Mouse (Mus musculus) heart, postnatal 36 days (tissue): Measurements from ENCODE around the gene Atp13a3. TPM values are rescaled to one million over a fixed set of nuclear protein-coding genes. Genes with fewer than 3 reads are reported as not detected.
"Not testable (repeated sequence)": the region's sequence is repeated elsewhere in the genome, so short reads cannot be mapped to it uniquely, and the experiment has no call there.

ENCODE experiments used
- DNase-seq, 2 experiments: peaks; one replicate each; pipeline ENCODE4 v3.0.0; 2021 to 2022
- intact Hi-C: fragments of 180-260 bp; cut with DNase I; formaldehyde crosslinking; loops from one replicate; pipeline ENCODE4 v1.15.1; 2025
- total RNA-seq, 2 experiments: library from RNA; stranded (reverse); gene quantifications; 2 replicates each; pipeline ENCODE4 v1.2.3; 2021

The Atp13a3 gene
- total RNA-seq, 2 experiments from 2014 or later: 53.9 to 56.4 TPM

DNA sequence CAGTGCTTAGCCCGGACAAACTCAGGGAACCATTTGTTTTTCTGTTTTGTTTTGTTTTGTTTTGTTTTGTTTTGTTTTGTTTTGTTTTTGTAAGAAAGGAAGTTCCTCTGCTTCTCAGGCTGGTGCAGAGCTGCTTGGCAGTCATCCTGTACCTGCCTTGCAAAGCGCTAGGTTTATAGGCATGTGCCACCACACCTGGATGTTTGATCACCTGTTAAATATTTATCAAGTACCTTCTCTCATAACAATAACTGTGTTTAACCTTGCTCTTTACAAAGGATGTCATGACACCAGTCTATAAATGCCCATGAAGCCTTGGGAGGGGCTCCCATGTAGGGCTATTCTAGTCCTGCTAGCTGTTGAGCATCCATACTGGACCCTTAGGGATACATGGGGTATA is 10.9 kb upstream of the Atp13a3 start:
- intact Hi-C loops: no loop called here
- DNase-seq: no peak

GRCm38 (mm10) chr16:30416284-30416683 is 10.5 kb upstream of the Atp13a3 start:
- intact Hi-C loops: no loop called here
- peak; percentile 11 to 24 for DNase-seq

- intact Hi-C loops: no loop called here
- DNase-seq: no peak
Observed at GRCm38 (mm10) chr16:30412680-30413079, 6.9 kb upstream of the Atp13a3 start.

GRCm38 (mm10) chr16:30410914-30411313 is 5.1 kb upstream of the Atp13a3 start:
- no peak for DNase-seq
- intact Hi-C loops: no loop called here

GRCm38 (mm10) chr16:30407513-30407912 is 1.7 kb upstream of the Atp13a3 start:
- intact Hi-C loops: no loop called here
- no peak for DNase-seq

DNA sequence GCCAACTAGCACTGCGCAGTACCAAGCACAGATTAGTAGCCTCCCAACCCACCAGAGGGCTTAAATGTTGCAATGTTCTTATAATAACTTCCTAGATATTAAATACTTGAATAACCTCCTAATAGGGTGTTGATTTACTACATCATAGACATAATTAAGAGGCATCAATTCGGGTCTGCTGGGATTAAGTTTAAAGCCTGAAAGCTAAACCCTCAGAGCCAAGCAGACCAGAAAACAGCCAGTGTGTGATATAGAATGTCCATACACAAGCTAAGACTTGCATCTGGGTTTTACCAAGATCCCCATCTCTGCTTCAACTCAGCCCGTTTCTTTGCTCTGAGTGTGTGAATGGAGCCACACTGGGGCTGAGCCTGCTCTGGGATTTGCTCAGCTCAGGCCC is 2.2 kb downstream of the Atp13a3 start:
- intact Hi-C loops: no loop called here
- no peak for DNase-seq

DNA sequence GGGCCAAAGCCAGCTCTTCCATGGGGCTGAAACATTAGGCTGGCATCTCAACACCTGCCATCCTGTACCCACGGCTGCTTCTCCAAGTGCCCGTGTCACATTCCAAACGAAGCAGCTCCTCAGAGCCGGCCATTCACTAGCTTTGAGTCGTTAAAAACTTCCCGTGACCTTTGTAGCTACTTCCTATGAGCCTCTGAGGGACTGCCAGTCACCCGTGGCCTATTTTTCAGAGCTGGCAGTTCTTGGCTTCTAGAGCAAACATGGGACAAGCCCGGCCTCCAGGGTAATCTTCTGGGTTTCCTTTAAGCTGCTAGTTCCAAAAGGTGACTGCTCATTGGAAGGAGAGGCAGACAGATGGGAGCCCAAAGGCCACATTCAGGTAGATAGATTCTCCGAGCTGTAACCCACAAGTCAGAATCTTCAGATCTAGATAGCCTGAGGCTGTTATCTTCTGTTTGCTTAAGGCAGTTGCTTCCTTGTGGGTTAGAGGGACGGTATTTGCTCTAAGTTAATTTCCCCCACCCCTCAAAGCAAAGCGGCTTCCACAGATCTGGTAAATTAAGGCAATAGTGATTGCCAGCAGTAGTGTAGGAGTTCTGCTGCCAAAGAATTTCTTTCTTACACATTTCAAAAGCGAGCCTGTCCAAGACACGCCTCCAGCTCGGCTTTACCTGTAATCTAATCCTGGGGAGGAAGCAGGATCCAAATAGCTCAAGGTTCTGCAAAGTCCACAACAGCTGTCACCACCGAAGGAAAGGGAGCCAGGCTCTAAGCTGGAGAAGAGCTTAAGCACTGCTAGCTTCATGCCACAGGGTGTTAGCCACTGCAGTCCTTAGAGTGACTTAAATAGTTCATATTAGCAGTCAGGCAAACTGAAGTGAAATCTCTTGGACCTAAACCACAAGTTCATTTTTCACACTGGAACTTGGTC is 8.4 kb downstream of the Atp13a3 start:
- intact Hi-C loops: no loop called here
- peak; percentile 12 to 37 for DNase-seq

- no peak for DNase-seq
- intact Hi-C loops: no loop called here
Observed at GRCm38 (mm10) chr16:30395136-30395535, 10.6 kb downstream of the Atp13a3 start.

DNA sequence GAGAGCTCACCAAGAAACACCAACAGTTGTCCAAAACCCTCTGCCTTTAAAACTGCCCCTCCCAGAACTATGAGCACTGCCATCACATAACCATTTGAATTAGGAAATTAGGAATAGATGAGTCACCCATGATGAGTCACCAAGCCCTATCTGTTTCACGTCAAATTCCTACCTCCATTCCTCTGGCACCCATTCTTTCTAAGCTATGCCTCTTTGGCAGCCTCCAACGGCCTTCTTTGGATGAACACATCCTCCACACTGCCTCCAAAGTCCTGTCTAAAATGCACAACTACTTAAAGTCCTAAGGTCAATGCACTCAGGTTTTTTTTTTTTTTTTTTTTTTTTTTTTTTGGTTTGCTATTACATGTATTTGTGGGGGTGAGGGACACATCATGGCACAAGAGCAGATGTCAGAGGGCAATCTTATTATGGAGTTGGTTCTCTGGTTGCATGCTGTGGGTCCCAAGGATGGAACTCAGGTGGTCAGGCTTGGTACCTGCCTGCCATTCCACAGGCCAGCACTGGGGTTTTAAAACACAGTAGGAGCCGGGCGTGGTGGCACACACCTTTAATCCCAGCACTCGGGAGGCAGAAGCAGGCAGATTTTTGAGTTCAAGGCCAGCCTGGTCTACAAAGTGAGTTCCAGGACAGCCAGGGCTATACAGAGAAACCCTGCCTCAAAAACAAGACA is 15.0 kb downstream of the Atp13a3 start:
- DNase-seq: peak; percentile 12 to 13
- intact Hi-C loops: no loop called here

- intact Hi-C loops: no loop called here
Observed at GRCm38 (mm10) chr16:30389831-30390649, 15.7 kb downstream of the Atp13a3 start.

GRCm38 (mm10) chr16:30389210-30389684 is 16.5 kb downstream of the Atp13a3 start:
- peak; percentile 28 to 38 for DNase-seq
- intact Hi-C loops: no loop called here

More at GRCm38 (mm10) chr16:30389831-30390649, 15.7 kb downstream of the Atp13a3 start:
- DNase-seq: peak in 1 of 2 experiments; percentile 22

DNA sequence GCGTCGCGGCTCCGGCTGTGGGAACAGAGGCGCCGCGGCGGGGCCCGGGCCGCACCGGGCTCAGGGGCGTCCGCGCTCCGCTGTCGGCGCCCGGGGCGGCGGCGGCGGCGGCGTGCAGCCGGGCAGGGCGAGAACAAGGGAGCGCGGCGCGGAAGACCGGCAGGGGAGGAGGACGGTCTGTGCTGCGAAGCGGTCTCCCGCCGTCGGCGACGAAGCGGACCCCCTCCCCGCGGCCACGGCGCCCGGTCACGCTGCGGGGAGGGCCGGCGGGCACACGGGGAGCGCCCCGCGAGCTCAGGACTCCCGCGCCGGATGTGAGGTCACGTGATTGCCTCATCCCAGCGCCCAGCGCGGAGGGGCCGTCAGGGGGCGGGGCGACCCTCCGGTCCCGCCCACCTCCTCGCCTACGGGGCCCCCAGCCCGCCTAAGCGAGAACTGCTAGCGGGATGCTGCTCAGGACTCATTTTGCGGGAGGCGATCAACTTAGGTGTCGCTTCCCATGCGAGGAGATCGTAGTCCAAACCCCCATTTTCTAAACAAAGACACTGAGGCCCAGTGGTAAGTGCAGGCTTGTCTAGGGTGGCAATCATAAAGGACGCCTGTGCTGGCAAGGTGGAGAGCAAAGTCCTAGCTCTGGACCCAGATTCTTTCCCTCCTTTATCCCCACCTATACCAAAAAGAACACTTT is 17.1 kb downstream of the Atp13a3 start:
- intact Hi-C loops: no loop called here

DNA sequence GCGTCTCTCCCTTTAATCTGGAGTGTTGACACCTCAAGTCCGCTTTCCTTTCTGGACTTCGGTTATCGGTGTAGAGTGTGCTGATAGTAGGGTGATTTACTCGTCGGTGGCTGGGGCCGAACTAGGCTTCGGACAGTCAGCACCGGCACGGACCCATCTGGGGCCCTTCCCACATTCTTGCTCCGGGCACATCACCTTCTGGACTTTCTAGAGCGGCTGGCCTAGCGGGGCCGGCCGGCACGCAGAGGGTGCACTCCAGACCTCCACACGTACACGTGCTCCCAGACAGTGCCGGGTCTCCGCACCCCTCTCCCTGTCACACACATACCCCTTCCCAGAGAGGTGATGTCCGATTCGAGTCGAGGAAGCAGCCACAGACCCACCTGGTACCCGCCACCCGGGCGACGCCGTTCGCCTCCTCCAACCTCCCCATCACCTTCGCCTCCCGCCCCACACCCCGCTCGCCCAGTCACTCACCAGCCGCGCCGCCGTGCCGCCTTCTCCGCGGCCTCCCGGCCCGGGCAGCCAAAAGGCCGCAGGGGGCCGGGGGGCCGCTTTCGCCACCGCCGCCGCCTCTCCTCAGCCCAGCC is 17.8 kb downstream of the Atp13a3 start:
- intact Hi-C loops: no loop called here
- DNase-seq: peak; percentile 35 to 46

More for the DNA sequence above, 17.1 kb downstream of the Atp13a3 start:
- peak; percentile 91 for DNase-seq

DNA sequence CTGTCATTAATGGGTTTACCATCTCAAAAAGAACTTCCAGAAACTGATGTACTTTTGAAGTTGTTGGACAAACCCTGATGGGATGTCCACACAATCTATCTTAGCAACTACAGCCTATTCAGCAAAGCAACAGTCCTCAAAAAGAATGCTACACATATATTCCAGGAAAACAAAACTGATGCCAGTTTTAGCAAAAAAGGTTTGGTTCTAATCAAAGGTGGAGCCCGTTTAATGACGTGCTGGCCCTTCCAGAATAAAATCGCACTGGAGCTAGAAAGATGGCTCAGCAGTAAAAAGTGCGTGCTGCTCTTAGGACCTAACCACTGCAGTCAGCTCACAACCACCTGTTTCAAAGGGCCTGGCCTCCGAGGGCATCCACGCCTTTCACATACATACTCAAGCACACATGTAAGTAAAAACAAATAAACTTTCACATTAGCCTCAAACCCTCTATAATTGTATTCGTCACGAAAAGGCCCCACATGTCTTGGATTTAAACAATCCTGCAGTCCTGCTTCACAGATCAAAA is 18.8 kb downstream of the Atp13a3 start:
- DNase-seq: no peak

GRCm38 (mm10) chr16:30385531-30385930 is 20.2 kb downstream of the Atp13a3 start:
- DNase-seq: no peak
- intact Hi-C loops: no loop called here

More for the DNA sequence above, 18.8 kb downstream of the Atp13a3 start:
- intact Hi-C loops: no loop called here

DNA sequence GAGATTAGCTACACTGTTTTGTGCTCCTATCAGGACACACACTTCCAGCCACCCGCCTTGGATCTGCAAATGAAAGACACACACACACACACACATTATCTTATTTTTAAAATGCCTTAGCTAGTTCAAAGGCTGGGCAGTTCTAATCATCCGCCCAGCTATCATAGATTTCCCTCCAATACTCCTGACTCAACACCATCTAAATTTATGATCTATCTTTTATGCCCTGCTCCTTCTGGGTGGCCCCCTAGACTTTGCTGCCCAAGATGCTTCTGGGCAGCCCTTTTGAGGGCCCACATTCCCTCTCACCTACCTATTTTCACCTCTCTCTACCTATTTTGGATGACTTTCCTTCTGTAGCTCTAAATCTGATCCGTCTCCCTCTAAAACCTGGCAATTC is 29.5 kb downstream of the Atp13a3 start:
- intact Hi-C loops: loop anchor here (10.0 kb wide), 1 partner anchor 699 kb away; no protein-coding TSS in a partner anchor

GRCm38 (mm10) chr16:30374927-30375326 is 30.8 kb downstream of the Atp13a3 start:
- intact Hi-C loops: loop anchor here (1.0 to 10.0 kb wide), 3 partner anchors 129 to 700 kb away; no protein-coding TSS in a partner anchor
- DNase-seq: no peak

More for the DNA sequence above, 29.5 kb downstream of the Atp13a3 start:
- DNase-seq: no peak

DNA sequence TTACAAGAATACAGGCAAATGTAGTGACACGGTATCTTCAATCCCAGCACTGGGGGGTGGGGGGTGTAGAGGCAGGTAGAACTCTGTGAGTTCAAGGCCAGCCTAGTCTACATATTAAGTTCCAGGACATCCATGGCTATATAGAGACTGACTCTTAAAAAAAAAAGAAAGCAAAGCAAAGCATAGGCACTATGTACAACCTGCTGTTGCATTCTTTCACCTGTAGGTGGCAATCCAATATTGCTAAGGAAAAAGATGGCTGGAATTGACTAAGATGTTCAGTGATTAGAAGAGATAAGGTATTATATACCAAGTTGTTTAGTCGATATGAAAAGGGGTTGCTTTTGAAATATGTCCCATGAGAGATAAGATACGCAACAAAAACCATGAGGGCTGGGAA is 31.5 kb downstream of the Atp13a3 start:
- DNase-seq: peak; percentile 28 to 45
- intact Hi-C loops: loop anchor here (1.0 to 10.0 kb wide), 2 partner anchors 130 to 701 kb away; no protein-coding TSS in a partner anchor

GRCm38 (mm10) chr16:30373286-30373685 is 32.5 kb downstream of the Atp13a3 start:
- DNase-seq: not testable (repeated sequence)
- intact Hi-C loops: loop anchor here (10.0 kb wide), 1 partner anchor 702 kb away; no protein-coding TSS in a partner anchor
